Mouse (Mus musculus) midbrain, embryonic 12.5 days (tissue): Measurements from ENCODE around the gene Ifitm6. TPM values are rescaled to one million over a fixed set of nuclear protein-coding genes. Genes with fewer than 3 reads are reported as not detected.

Experiments used
- ATAC-seq: fragments of 200-750 bp; cut with Nextera tagmentation; 2 replicates; pipeline ENCODE4 v1.8.0; 2017; ENCODE audit warnings: low read depth, moderate TSS enrichment, moderate library complexity; ENCODE audit not compliant: low FRiP score
- H3K27ac ChIP-seq: fragments of 300-500 bp; sonication (generic); replicated peaks from 2 replicates; pipeline ENCODE4 v1.5.1; 2016; ENCODE audit warnings: mild to moderate bottlenecking
- H3K27me3 ChIP-seq: fragments of 300-500 bp; sonication (generic); 2 replicates; pipeline ENCODE4 v1.6.1; 2016; ENCODE audit warnings: mild to moderate bottlenecking
- H3K36me3 ChIP-seq: fragments of 300-500 bp; sonication (generic); 2 replicates; pipeline ENCODE4 v1.6.1; 2016
- H3K4me1 ChIP-seq: fragments of 300-500 bp; sonication (generic); 2 replicates; pipeline ENCODE4 v1.6.1; 2016
- H3K4me2 ChIP-seq: fragments of 300-500 bp; sonication (generic); replicated peaks from 2 replicates; pipeline ENCODE4 v1.6.1; 2016; ENCODE audit warnings: mild to moderate bottlenecking, moderate library complexity
- H3K4me3 ChIP-seq: fragments of 300-500 bp; sonication (generic); 2 replicates; pipeline ENCODE4 v1.5.1; 2016; ENCODE audit warnings: mild to moderate bottlenecking
- H3K9ac ChIP-seq: fragments of 300-500 bp; sonication (generic); replicated peaks from 2 replicates; pipeline ENCODE4 v1.6.1; 2016; ENCODE audit warnings: mild to moderate bottlenecking, moderate library complexity
- H3K9me3 ChIP-seq: fragments of 300-500 bp; sonication (generic); 2 replicates; pipeline ENCODE4 v1.6.1; 2016; ENCODE audit warnings: mild to moderate bottlenecking
- WGBS: fragments of 180-500 bp; shearing (Covaris S2); methylation state at CpG from one replicate; pipeline ENCODE4 v1.1.7; 2016; 5-methylcytosine and 5-hydroxymethylcytosine counted together
- polyA plus RNA-seq: library from polyadenylated mRNA; unstranded; fragments of >200 nt; fragmentation: Nextera tagmentation; extraction: Ambion mirVana; gene quantifications from 2 replicates; pipeline ENCODE4 v1.2.1, GENCODE M21; 2016

Ifitm6 gene
- polyA plus RNA-seq, 1 experiment from 2014 or later: 0.29 TPM

DNA sequence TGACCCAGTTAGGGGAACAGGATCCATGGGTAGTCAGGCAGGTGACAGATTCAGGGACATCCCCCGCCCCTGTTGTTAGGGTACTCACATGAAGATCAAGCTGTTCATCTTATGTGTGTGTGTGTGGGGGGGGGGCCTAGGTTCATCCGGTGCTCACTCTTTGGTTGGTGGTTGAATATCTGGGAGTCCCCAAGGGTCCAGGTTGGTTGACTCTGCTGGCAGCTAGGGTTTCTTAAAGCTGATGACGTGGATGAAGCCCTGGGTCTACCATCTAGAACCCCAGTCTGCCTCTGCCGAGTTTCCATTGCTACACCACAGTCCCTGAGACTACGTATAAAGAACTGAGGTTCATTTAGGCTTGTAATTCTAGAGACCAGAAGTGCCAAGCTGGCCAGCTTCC, 1.3 kb upstream of the Ifitm6 start:
- Histone ChIP-seq H3K27ac (no peak overlapping the region), H3K4me2 (no peak overlapping the region), H3K4me1 (no peaks in the 10 kb centered on the region), H3K36me3 (no peaks in the 10 kb centered on the region), H3K4me3 (no peak overlapping the region), H3K27me3 (no peaks in the 10 kb centered on the region), H3K9me3 (no peaks in the 10 kb centered on the region), H3K9ac (no peak overlapping the region)
- 90% methylated on average over 5 of the region's 5 CpGs for WGBS
- no peak for ATAC-seq

DNA sequence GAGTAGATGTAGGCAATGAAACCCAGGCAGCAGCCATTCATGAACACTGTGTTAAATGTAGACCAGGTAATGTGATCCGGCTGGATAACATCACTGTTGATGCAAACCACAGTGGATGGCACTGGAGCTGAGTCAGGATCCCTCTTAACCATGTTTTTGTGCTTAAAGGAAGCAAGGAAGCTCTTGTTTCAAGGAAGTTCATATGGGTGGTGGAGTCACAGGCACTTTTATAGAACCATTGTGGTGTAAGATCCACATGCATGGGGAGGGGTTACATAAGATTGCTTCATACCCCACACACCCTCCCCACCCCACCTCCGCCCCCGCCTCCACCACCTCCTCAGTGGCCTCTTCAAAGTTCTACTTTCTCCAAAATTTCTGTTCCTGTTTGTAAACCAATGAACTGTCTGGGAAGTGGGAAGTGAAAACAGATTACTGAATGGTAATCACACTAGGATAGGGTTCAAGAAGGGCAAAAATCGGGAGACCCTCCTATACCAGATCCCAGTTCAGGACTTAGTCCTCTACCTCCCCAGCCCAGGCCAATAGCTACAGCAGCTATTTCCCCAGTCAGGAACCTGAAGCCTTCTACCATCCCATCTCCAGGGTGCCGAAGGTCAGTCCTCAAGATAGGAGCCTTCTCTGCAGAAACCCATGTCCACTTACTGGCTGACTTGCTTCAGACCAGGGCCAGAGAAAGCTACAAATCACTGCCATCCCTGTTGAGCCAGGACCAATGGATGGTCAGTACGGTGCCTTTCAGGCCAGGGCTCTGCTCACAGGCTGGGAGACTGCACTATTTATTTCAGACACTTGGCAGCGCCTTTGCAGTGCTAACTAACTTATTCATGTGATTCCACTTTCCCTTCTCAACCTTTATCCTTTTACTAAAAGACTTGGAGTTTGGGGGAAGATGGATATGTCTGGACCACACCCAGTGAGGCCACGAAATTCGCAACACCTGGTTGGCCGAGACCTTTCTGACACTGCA, 722 bp downstream of the Ifitm6 start:
- Histone ChIP-seq H3K27ac (no peak overlapping the region), H3K4me1 (no peaks in the 10 kb centered on the region), H3K27me3 (no peaks in the 10 kb centered on the region), H3K36me3 (no peaks in the 10 kb centered on the region), H3K4me2 (no peak overlapping the region), H3K9ac (no peak overlapping the region), H3K9me3 (no peaks in the 10 kb centered on the region), H3K4me3 (no peak overlapping the region)
- WGBS: 85% methylated on average over 10 of the region's 10 CpGs
- ATAC-seq: no peak

DNA sequence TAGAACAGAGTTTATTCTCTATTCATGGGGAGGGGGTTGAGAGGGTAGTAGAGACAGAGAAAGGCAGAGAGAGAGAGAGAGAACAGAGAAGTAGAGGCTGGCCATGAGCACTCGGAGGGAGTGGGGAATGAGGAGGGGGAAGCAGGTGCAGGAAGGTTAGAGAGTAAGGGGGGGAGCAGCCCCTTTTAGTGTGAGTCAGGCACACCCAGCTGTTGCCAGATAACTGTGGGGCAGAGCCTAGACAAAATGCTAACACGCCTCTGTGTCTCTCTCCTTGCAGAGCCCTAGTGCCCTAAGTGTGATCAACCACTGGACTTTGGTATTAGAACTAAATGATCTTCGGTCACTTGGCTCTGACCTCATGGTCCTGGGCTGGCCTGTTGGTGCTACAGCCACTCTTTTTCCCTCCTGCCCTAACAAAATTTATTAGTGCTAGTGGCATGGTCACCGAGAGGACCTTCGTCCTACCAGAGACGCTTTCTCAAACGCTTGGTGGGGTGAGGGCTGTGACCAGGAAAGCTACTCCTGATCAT, 6.4 kb downstream of the Ifitm6 start:
- no peak for ATAC-seq
- Histone ChIP-seq H3K4me3 (no peak overlapping the region), H3K4me1 (peaks cover 10% of the 10 kb centered on the region; the same call in 1 of the 2 replicates), H3K27ac (no peak overlapping the region), H3K36me3 (no peaks in the 10 kb centered on the region), H3K9me3 (no peaks in the 10 kb centered on the region), H3K27me3 (peaks cover 11% of the 10 kb centered on the region), H3K9ac (no peak overlapping the region), H3K4me2 (no peak overlapping the region)
- WGBS: 93% methylated on average over 7 of the region's 7 CpGs

DNA sequence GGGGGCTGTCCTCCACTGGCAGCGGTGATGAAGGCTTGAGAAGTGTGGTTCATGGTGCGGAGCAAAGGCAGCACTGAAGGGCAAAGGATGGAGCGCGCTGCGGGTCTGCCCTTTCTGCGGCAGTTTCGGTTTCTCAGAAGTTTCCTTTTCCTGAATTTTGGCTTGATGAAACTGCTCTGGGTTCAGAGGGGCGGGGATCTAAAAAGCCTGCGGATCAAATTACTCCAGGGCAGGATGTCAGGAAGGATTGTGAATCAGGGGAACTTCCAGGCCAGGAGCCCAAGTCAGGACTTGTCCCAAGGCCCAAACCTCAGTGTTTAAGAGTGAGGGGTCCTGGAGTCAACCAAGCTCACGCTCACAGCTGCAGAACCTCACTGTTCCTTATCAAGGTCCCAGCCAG, 7.1 kb downstream of the Ifitm6 start, which contains the start of gene Ifitm3:
Ifitm3 (minus strand) TSS at position 178 of the 400 bp plus-strand sequence.
- H3K4me3 ChIP-seq: no peak within 1 kb of the TSS
- H3K36me3 ChIP-seq: no peaks in the 10 kb centered on the region
- no peak within 1 kb of the TSS for H3K9ac ChIP-seq
- peaks cover 10% of the 10 kb centered on the region; the same call in 1 of the 2 replicates for H3K4me1 ChIP-seq
- WGBS: 32% methylated on average over 10 of the region's 10 CpGs
- peaks cover 11% of the 10 kb centered on the region for H3K27me3 ChIP-seq
- no peak for ATAC-seq
- H3K9me3 ChIP-seq: no peaks in the 10 kb centered on the region
- H3K4me2 ChIP-seq: 0 out of 2 replicates have a peak within 1 kb of the TSS, but pooled peaks have one; percentile 4
- no peak within 1 kb of the TSS for H3K27ac ChIP-seq

DNA sequence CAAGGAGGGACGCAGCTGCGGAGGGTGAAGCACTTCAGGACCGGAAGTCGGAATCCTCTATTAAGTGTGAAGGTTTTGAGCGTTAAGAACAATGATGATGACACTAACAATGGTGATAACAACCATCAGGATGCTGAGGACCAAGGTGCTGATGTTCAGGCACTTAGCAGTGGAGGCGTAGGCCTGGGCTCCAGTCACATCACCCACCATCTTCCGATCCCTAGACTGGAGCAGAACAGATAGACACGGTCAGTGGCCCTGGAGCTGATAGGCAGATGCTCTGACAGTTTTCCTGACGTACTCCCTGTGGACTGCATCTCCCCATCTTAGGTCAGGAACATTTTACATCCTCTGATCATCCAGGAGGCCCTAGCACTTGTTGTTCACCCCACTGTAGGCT, 8.1 kb downstream of the Ifitm6 start:
- no peak for ATAC-seq
- H3K4me1 ChIP-seq: peaks cover 10% of the 10 kb centered on the region; the same call in 1 of the 2 replicates
- WGBS: 90% methylated on average over 9 of the region's 9 CpGs
- H3K4me2 ChIP-seq: no peak overlapping the region
- no peak overlapping the region for H3K27ac ChIP-seq
- no peaks in the 10 kb centered on the region for H3K36me3 ChIP-seq
- H3K27me3 ChIP-seq: peaks cover 11% of the 10 kb centered on the region
- no peak overlapping the region for H3K9ac ChIP-seq
- no peaks in the 10 kb centered on the region for H3K9me3 ChIP-seq
- no peak overlapping the region for H3K4me3 ChIP-seq

DNA sequence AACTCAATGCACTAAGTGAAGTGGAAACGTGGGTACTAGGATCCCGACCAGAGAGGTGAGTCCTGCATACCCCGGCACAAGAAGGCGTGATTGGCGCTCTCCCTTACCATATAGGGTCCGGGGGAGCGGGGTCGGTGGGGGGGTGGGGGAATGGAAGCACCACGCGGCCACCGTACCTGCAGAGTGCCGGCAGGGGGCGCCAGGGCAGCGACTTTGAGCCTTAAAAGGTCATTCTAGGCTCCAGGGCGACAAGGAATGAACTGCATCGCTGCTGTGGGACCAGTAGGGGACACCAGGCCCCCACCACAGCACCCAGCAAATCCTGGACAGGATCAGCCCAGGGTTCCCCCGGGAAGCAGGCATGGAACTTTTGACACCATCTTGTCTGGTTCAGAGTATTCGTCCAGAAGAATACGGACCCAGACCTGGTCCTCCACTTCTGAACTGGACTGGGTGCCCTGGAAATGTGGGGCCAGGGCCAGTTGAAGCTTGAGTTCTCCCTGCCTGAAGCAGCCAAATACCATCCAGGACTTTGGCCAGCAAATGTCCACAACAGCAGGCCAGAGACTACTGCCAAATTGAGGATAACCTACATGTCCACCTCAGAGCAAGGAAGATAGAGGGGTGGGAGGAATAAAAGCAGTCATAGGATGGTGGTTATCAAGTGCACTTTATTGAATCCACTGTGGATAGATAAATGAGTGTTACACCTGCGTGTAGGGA, 8.6 kb downstream of the Ifitm6 start:
- H3K27me3 ChIP-seq: peaks cover 11% of the 10 kb centered on the region
- H3K9me3 ChIP-seq: no peaks in the 10 kb centered on the region
- peaks cover 10% of the 10 kb centered on the region; the same call in 1 of the 2 replicates for H3K4me1 ChIP-seq
- no peaks in the 10 kb centered on the region for H3K36me3 ChIP-seq
- ATAC-seq: peak; percentile 78; the same call in 1 of the 2 replicates
- H3K27ac ChIP-seq: no peak overlapping the region
- H3K4me3 ChIP-seq: no peak overlapping the region
- H3K4me2 ChIP-seq: peak overlapping the region; percentile 35
- H3K9ac ChIP-seq: no peak overlapping the region; the same call in 1 of the 2 replicates
- WGBS: 8% methylated on average over 20 of the region's 20 CpGs

DNA sequence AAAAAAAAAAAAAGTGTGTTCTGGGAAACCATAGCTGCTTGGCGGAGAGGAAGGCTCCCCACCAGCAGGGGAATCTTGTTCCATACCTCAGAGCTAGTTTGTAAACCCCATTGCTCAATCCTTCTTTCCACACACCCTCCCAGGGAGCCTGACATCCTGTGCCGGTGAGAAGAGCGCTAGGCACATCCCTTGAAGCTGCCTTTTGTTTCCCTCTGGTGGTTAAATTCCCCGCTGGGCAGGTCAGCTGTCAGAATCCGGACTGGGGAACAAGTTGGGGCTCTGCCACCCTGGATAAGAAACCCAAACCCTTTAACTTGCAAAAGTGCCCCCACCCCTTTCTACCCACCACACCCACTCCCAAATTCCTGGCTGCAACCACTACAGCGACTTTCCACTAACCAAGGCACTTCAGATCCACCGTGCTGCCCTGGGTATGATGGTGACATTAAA, 9.4 kb downstream of the Ifitm6 start:
- H3K27me3 ChIP-seq: peaks cover 11% of the 10 kb centered on the region
- 3% methylated on average over 7 of the region's 7 CpGs for WGBS
- no peaks in the 10 kb centered on the region for H3K36me3 ChIP-seq
- ATAC-seq: no peak
- no peaks in the 10 kb centered on the region for H3K9me3 ChIP-seq
- H3K27ac ChIP-seq: no peak overlapping the region
- no peak overlapping the region for H3K4me2 ChIP-seq
- no peak overlapping the region for H3K9ac ChIP-seq
- H3K4me3 ChIP-seq: no peak overlapping the region
- H3K4me1 ChIP-seq: peaks cover 10% of the 10 kb centered on the region; the same call in 1 of the 2 replicates

DNA sequence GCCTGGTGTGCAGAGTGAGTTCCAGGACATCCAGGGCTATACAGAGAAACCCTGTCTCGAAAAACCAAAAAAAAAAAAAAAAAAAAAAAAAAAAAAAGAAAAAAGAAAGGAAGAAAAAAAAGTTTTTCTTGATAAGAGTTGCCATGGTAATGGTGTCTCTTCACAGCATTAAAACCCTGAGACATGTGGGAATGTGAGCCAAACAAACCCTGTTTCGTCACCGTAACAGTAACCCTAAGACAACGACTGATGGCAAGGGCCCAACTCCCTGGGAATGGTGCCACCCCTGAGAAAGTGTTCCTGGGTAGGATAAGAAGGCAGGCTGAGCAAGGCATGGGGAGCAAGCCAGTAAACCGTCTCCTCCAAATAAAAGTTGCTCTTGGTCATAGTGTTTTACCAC, 10.8 kb downstream of the Ifitm6 start:
- ATAC-seq: no peak
- Histone ChIP-seq H3K9ac (no peak overlapping the region), H3K4me3 (no peak overlapping the region), H3K27me3 (peaks cover 11% of the 10 kb centered on the region), H3K4me1 (peaks cover 10% of the 10 kb centered on the region; the same call in 1 of the 2 replicates), H3K27ac (no peak overlapping the region), H3K9me3 (no peaks in the 10 kb centered on the region), H3K4me2 (no peak overlapping the region), H3K36me3 (no peaks in the 10 kb centered on the region)
- 90% methylated on average over 5 of the region's 5 CpGs for WGBS

DNA sequence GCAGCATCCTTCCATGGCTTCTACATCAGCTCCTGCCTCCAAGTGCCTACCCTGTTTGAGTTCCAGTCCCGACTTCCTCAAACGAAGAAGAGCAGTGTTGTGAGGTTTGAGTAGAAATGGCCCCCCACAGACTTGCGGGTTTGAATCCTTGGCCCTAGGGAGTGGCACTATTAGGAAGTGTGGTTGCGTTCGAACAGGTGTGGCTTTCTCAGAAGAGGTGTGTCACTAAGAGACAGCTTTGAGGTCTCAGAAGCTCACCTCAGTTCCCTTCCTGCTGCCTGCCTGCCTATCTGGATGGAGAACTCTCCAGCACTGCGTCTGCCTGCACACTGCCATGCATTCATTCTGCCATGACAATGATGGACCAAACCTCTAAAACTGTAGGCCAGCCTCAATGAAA, 11.3 kb downstream of the Ifitm6 start:
- no peak overlapping the region for H3K9ac ChIP-seq
- no peak overlapping the region for H3K27ac ChIP-seq
- H3K36me3 ChIP-seq: no peaks in the 10 kb centered on the region

DNA sequence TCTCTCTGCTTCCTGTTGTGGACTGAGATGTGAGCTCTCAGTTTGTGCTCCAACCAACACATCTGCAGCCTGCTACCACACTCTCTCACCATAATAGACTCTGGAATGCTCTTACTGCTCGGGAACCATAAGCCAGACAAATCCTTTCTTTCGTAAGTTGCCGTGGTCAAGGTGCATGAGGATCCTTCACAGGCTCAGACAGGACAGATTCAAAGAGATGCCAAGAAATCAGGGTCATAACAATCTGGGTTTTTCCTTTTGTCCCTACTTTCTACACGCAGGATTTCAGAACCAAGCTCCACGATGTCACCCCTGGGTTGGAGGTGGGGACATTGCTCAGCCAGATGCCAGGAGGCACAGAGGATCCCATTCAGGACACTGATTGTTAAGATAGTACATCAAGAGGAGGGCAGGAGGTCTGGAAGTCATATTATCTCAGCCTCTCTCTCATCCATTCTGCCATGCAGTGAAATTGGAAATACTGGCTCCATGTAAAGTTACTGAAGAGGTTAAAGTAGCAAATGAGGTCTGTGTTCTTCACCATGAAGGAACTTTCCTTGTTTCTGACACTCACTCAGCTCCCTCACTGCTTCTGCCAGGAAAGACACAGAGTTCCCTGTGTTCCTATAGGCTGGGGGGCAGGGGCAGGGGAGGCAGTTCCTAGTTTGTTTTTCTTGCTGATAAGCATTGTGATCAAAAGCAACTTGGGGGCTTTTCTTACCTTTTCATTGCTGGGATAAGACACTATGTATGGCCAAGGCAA, 14.3 kb downstream of the Ifitm6 start:
- WGBS: 85% methylated on average over 5 of the region's 5 CpGs
- Histone ChIP-seq H3K27ac (no peak overlapping the region), H3K9ac (no peak overlapping the region), H3K4me1 (peaks cover 1% of the 10 kb centered on the region; the same call in 1 of the 2 replicates), H3K9me3 (no peaks in the 10 kb centered on the region), H3K36me3 (no peaks in the 10 kb centered on the region), H3K4me3 (no peak overlapping the region), H3K27me3 (no peaks in the 10 kb centered on the region), H3K4me2 (no peak overlapping the region)
- no peak for ATAC-seq

More for the DNA sequence above, 11.3 kb downstream of the Ifitm6 start:
- Histone ChIP-seq H3K27me3 (peaks cover 11% of the 10 kb centered on the region), H3K4me2 (no peak overlapping the region), H3K4me1 (peaks cover 10% of the 10 kb centered on the region; the same call in 1 of the 2 replicates), H3K9me3 (no peaks in the 10 kb centered on the region), H3K4me3 (no peak overlapping the region)
- WGBS: 90% methylated on average over 6 of the region's 6 CpGs
- ATAC-seq: no peak
